Mouse (Mus musculus) cortical plate, adult 2 months (tissue): ENCODE measurements around the gene Sstr3.

Experiments
- CTCF ChIP-seq: fragments of 200-500 bp; IDR thresholded peaks from 2 replicates; pipeline ENCODE4 v1.5.1; 2011; ENCODE audit warnings: mild to moderate bottlenecking, control low read depth, low read length; ENCODE audit not compliant: insufficient read depth; ENCODE audit errors: extremely low read depth
- POLR2A ChIP-seq: fragments of 200-500 bp; IDR thresholded peaks from 2 replicates; pipeline ENCODE4 v1.6.1; 2011; ENCODE audit warnings: mild to moderate bottlenecking, low read length, control low read depth; ENCODE audit not compliant: insufficient read depth; ENCODE audit errors: extremely low read depth

- TF ChIP-seq CTCF (no peak), POLR2A (no peak)
Observed at GRCm38 (mm10) chr15:78588900-78589299, 44.4 kb upstream of the Sstr3 start.
